Mouse (Mus musculus): Measurements from ENCODE around the gene Rxfp2. TPM values are rescaled to one million over a fixed set of nuclear protein-coding genes. Genes with fewer than 3 reads are reported as not detected.

Gene Rxfp2
- polyA plus RNA-seq (2012; fragmentation: generic; extraction: Trizol): not detected

- Histone ChIP-seq H3K27me3 (ENCODE audit: control insufficient read depth, insufficient read depth, insufficient read length) (no peaks in the 10 kb centered on the region), H3K4me3 (no peak within 1 kb of the TSS), H3K79me2 (ENCODE audit: control insufficient read depth, insufficient read depth) (no peaks in the 10 kb centered on the region), H3K36me3 (ENCODE audit: control insufficient read depth, insufficient read depth) (no peaks in the 10 kb centered on the region), H3K4me2 (ENCODE audit: low read depth) (no peak within 1 kb of the TSS), H3ac (ENCODE audit: control insufficient read depth, insufficient read length) (no peak within 1 kb of the TSS)
- TF ChIP-seq TCF3 (IDR thresholded peaks at IDR 0.05; ENCODE audit: insufficient read length, low read depth) (no peak), SRF (IDR thresholded peaks at IDR 0.05; ENCODE audit: control insufficient read depth, insufficient read length, low read depth) (no peak), MYOD1 (IDR thresholded peaks at IDR 0.05; ENCODE audit: control insufficient read depth in 1 of 3, insufficient read length in 2 of 3, low read depth in 2 of 3) (no peak), CEBPB (IDR thresholded peaks at IDR 0.05; ENCODE audit: insufficient read depth, poor library complexity, severe bottlenecking) (no peak), POLR2A (IDR thresholded peaks at IDR 0.05; ENCODE audit: insufficient read length, low read depth) (no peak), USF1 (IDR thresholded peaks at IDR 0.05; ENCODE audit: low read depth) (no peak)
Observed at GRCm38 (mm10) chr5:150018656-150019055, at the start of gene Rxfp2. Rxfp2 (plus strand) TSS chr5:150018675.

DNA sequence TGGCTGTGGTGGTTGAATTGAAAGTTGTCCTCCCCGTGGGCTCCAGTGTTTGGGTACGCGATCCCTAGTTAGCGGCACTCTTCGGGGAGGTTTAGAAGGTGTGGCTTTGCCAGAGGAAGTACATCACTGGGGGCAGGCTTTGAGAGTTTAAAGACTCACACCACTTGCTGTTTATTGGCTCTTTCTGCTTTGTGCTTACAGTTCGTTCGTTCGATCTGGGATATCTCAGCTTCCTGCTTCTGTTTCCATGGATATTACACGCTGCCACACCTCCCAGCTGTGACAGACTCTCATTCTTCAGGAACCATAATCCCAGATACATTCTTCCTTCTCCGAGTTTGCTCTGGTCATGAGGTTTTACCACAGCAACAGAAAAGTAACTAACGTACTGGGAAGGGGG is 48.2 kb upstream of the Rxfp2 start:
- Histone ChIP-seq H3K79me2 (ENCODE audit: control insufficient read depth, insufficient read depth) (no peaks in the 10 kb centered on the region), H3K36me3 (ENCODE audit: control insufficient read depth, insufficient read depth) (no peaks in the 10 kb centered on the region), H3K27me3 (ENCODE audit: control insufficient read depth, insufficient read depth, insufficient read length) (no peaks in the 10 kb centered on the region), H3K4me2 (ENCODE audit: low read depth) (no peak overlapping the region), H3ac (ENCODE audit: control insufficient read depth, insufficient read length) (no peak overlapping the region), H3K4me3 (no peak overlapping the region)
- TF ChIP-seq REST (IDR thresholded peaks at IDR 0.05; ENCODE audit: insufficient read depth, insufficient read length) (no peak), TCF12 (IDR thresholded peaks at IDR 0.05; ENCODE audit: insufficient read depth, poor library complexity, severe bottlenecking) (no peak), E2F4 (IDR thresholded peaks at IDR 0.05; ENCODE audit: insufficient read depth) (no peak), MYOD1 (IDR thresholded peaks at IDR 0.05; ENCODE audit: control insufficient read depth in 1 of 3, insufficient read length in 2 of 3, low read depth in 2 of 3) (no peak), CEBPB (IDR thresholded peaks at IDR 0.05; ENCODE audit: insufficient read depth, poor library complexity, severe bottlenecking) (no peak), MAX (IDR thresholded peaks at IDR 0.05; ENCODE audit: low read depth) (no peak), SRF (IDR thresholded peaks at IDR 0.05; ENCODE audit: control insufficient read depth, insufficient read length, low read depth) (no peak), MYOG (IDR thresholded peaks at IDR 0.05; ENCODE audit: control insufficient read depth in 1 of 3, insufficient read depth in 1 of 3, insufficient read length in 2 of 3, low read depth in 2 of 3) (no peak), POLR2A (IDR thresholded peaks at IDR 0.05; ENCODE audit: insufficient read length, low read depth) (no peak), USF1 (IDR thresholded peaks at IDR 0.05; ENCODE audit: low read depth) (no peak), TCF3 (IDR thresholded peaks at IDR 0.05; ENCODE audit: insufficient read length, low read depth) (no peak), POLR2AphosphoS2 (IDR thresholded peaks at IDR 0.05; ENCODE audit: insufficient read length, low read depth) (no peak)

- H3ac ChIP-seq (ENCODE audit: control insufficient read depth, insufficient read length): no peak overlapping the region
- no peaks in the 10 kb centered on the region for H3K79me2 ChIP-seq (ENCODE audit: control insufficient read depth, insufficient read depth)
- no peaks in the 10 kb centered on the region for H3K27me3 ChIP-seq (ENCODE audit: control insufficient read depth, insufficient read depth, insufficient read length)
- H3K4me2 ChIP-seq (ENCODE audit: low read depth): no peak overlapping the region
- TF ChIP-seq USF1 (IDR thresholded peaks at IDR 0.05; ENCODE audit: low read depth): no peak
- no peak for TF ChIP-seq TCF3 (IDR thresholded peaks at IDR 0.05; ENCODE audit: insufficient read length, low read depth)
- no peak for TF ChIP-seq MYOG (IDR thresholded peaks at IDR 0.05; ENCODE audit: control insufficient read depth in 1 of 3, insufficient read depth in 1 of 3, insufficient read length in 2 of 3, low read depth in 2 of 3)
- TF ChIP-seq E2F4 (IDR thresholded peaks at IDR 0.05; ENCODE audit: insufficient read depth): no peak
- no peak for TF ChIP-seq SRF (IDR thresholded peaks at IDR 0.05; ENCODE audit: control insufficient read depth, insufficient read length, low read depth)
- TF ChIP-seq REST (IDR thresholded peaks at IDR 0.05; ENCODE audit: insufficient read depth, insufficient read length): no peak
- no peak for TF ChIP-seq POLR2A (IDR thresholded peaks at IDR 0.05; ENCODE audit: insufficient read length, low read depth)
- TF ChIP-seq CEBPB (IDR thresholded peaks at IDR 0.05; ENCODE audit: insufficient read depth, poor library complexity, severe bottlenecking): no peak
- H3K36me3 ChIP-seq (ENCODE audit: control insufficient read depth, insufficient read depth): no peaks in the 10 kb centered on the region
- H3K4me3 ChIP-seq: no peak overlapping the region
Observed at GRCm38 (mm10) chr5:149977027-149977426, 41.4 kb upstream of the Rxfp2 start.

DNA sequence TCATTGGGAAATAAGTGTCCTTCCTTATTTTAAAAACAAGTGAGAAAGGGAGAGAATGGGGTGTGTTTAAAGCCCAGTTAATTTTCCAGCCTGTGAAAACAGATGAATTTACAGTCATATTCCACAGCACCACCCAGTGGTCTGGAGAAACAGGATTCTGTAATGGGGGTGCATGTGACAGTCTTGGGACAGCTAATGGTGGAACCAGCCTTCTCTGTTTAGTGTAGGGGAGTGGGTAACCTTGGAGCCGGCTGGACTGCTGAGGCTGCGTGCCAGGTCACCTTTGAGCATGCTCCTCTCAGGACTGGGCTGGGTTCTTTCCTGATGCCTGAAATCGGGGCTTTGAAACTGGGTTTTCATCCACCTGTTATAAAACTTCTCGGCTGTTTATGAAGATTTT is 34.9 kb upstream of the Rxfp2 start:
- TF ChIP-seq SRF (IDR thresholded peaks at IDR 0.05; ENCODE audit: control insufficient read depth, insufficient read length, low read depth): no peak
- no peak for TF ChIP-seq MYOD1 (IDR thresholded peaks at IDR 0.05; ENCODE audit: control insufficient read depth in 1 of 3, insufficient read length in 2 of 3, low read depth in 2 of 3)
- TF ChIP-seq USF1 (IDR thresholded peaks at IDR 0.05; ENCODE audit: low read depth): no peak
- no peak for TF ChIP-seq TCF12 (IDR thresholded peaks at IDR 0.05; ENCODE audit: insufficient read depth, poor library complexity, severe bottlenecking)
- TF ChIP-seq POLR2A (IDR thresholded peaks at IDR 0.05; ENCODE audit: insufficient read length, low read depth): no peak
- no peak for TF ChIP-seq CEBPB (IDR thresholded peaks at IDR 0.05; ENCODE audit: insufficient read depth, poor library complexity, severe bottlenecking)
- no peak for TF ChIP-seq TCF3 (IDR thresholded peaks at IDR 0.05; ENCODE audit: insufficient read length, low read depth)
- Histone ChIP-seq H3K4me2 (ENCODE audit: low read depth) (no peak overlapping the region), H3K4me3 (no peak overlapping the region), H3K36me3 (ENCODE audit: control insufficient read depth, insufficient read depth) (no peaks in the 10 kb centered on the region), H3ac (ENCODE audit: control insufficient read depth, insufficient read length) (no peak overlapping the region), H3K27me3 (ENCODE audit: control insufficient read depth, insufficient read depth, insufficient read length) (no peaks in the 10 kb centered on the region), H3K79me2 (ENCODE audit: control insufficient read depth, insufficient read depth) (no peaks in the 10 kb centered on the region)

DNA sequence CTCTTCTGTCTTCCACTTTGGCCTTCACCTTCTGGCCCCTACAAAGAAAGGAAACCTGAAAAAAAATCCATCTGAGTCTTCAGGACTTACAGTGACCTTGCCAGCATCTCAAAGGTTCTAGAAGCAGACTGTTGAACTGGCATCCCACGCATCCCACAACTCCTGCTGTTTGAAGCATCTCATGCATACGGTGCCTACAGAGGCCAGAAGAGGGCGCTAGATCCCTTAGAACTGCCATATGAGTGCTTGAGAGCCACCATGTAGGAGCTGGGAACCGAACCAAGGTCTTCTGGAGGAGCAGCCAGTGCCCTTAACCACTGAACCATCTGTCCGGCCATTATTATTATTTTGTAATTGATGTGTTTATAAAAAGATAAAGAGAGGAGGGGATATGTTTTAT is 23.9 kb upstream of the Rxfp2 start:
- H3K79me2 ChIP-seq (ENCODE audit: control insufficient read depth, insufficient read depth): no peaks in the 10 kb centered on the region
- no peak for TF ChIP-seq MAX (IDR thresholded peaks at IDR 0.05; ENCODE audit: low read depth)
- TF ChIP-seq SRF (IDR thresholded peaks at IDR 0.05; ENCODE audit: control insufficient read depth, insufficient read length, low read depth): no peak
- H3K27me3 ChIP-seq (ENCODE audit: control insufficient read depth, insufficient read depth, insufficient read length): no peaks in the 10 kb centered on the region
- no peaks in the 10 kb centered on the region for H3K36me3 ChIP-seq (ENCODE audit: control insufficient read depth, insufficient read depth)
- no peak overlapping the region for H3K4me3 ChIP-seq
- no peak overlapping the region for H3K4me2 ChIP-seq (ENCODE audit: low read depth)
- no peak overlapping the region for H3ac ChIP-seq (ENCODE audit: control insufficient read depth, insufficient read length)

Measured in myocyte (in vitro differentiated cells).